Mouse (Mus musculus) 3T3-L1 (cell line): ENCODE results near the gene Mefv.
"Not testable (repeated sequence)": the region's sequence is repeated elsewhere in the genome, so short reads cannot be mapped to it uniquely, and the experiment has no call there.

Source experiments
- DNase-seq: peaks from one replicate; pipeline ENCODE4 v3.0.0-alpha.2; 2015; ENCODE audit warnings: low read depth, low spot score

Gene Mefv

GRCm38 (mm10) chr16:3717980-3718379 lies at the start of gene Mefv:
Mefv (minus strand) TSS chr16:3718097.
- no peak for DNase-seq

GRCm38 (mm10) chr16:3748976-3749375 lies 31.1 kb upstream of the Mefv start:
- no peak for DNase-seq

- DNase-seq = no peak
Observed at GRCm38 (mm10) chr16:3745656-3746055, 27.8 kb upstream of the Mefv start.

GRCm38 (mm10) chr16:3744186-3744700 lies 26.3 kb upstream of the Mefv start:
- DNase-seq = no peak

- DNase-seq = peak; percentile 100
Observed at GRCm38 (mm10) chr16:3743503-3744185, 25.7 kb upstream of the Mefv start, which contains the start of gene Zfp263. Zfp263 (plus strand) TSS chr16:3744093.

GRCm38 (mm10) chr16:3742466-3742865 lies 24.6 kb upstream of the Mefv start:
- no peak for DNase-seq

- DNase-seq = no peak
Observed at GRCm38 (mm10) chr16:3733198-3733732, 15.4 kb upstream of the Mefv start.

GRCm38 (mm10) chr16:3732612-3733011 lies 14.7 kb upstream of the Mefv start:
- DNase-seq = no peak

GRCm38 (mm10) chr16:3727980-3728720 lies 10.3 kb upstream of the Mefv start:
- DNase-seq = peak; percentile 71

- peak; percentile 99 for DNase-seq
Observed at GRCm38 (mm10) chr16:3723231-3723630, 5.3 kb upstream of the Mefv start.

GRCm38 (mm10) chr16:3714731-3715130 lies 3.2 kb downstream of the Mefv start:
- peak; percentile 23 for DNase-seq

GRCm38 (mm10) chr16:3706680-3707079 lies 11.2 kb downstream of the Mefv start:
- peak; percentile 31 for DNase-seq

- no peak for DNase-seq
Observed at GRCm38 (mm10) chr16:3700893-3701292, 17.0 kb downstream of the Mefv start.

GRCm38 (mm10) chr16:3699281-3699680 lies 18.6 kb downstream of the Mefv start:
- peak; percentile 81 for DNase-seq

- not testable (repeated sequence) for DNase-seq
Observed at GRCm38 (mm10) chr16:3689608-3690007, 28.3 kb downstream of the Mefv start.
